Mouse (Mus musculus) retina, embryonic 14.5 days (tissue): ENCODE measurements around the gene Gmps.

Experiments
- DNase-seq: peaks from one replicate; pipeline ENCODE4 v3.0.0-alpha.2; 2015; ENCODE audit warnings: low spot score

The Gmps gene

GRCm38 (mm10) chr3:63975955-63976908, at the start of gene Gmps:
TSS of gene Gmps (plus strand) at chr3:63976106.
- peak; percentile 94 for DNase-seq

- peak; percentile 93 for DNase-seq
Observed at GRCm38 (mm10) chr3:63928878-63929859, 46.7 kb upstream of the Gmps start, which contains the start of gene E130311K13Rik. TSS of gene E130311K13Rik (minus strand) at chr3:63929472.

GRCm38 (mm10) chr3:63938928-63939327, 37.0 kb upstream of the Gmps start:
- DNase-seq, result no peak

GRCm38 (mm10) chr3:63941204-63941850, 34.6 kb upstream of the Gmps start:
- DNase-seq, result no peak

GRCm38 (mm10) chr3:63949837-63950236, 26.1 kb upstream of the Gmps start:
- DNase-seq, result no peak

- DNase-seq, result peak; percentile 51
Observed at GRCm38 (mm10) chr3:63963421-63964099, 12.3 kb upstream of the Gmps start.

- peak; percentile 100 for DNase-seq
Observed at GRCm38 (mm10) chr3:63964100-63964921, 11.6 kb upstream of the Gmps start, which contains the start of gene Slc33a1. TSS of gene Slc33a1 (minus strand) at chr3:63964768.

GRCm38 (mm10) chr3:63964922-63965249, 11.0 kb upstream of the Gmps start:
- no peak for DNase-seq

- DNase-seq, result no peak
Observed at GRCm38 (mm10) chr3:63965929-63966328, 10.0 kb upstream of the Gmps start.

- DNase-seq, result no peak
Observed at GRCm38 (mm10) chr3:63977895-63978294, 2.0 kb downstream of the Gmps start.

- no peak for DNase-seq
Observed at GRCm38 (mm10) chr3:63986656-63987055, 10.8 kb downstream of the Gmps start.

- DNase-seq, result no peak
Observed at GRCm38 (mm10) chr3:63988722-63989440, 13.0 kb downstream of the Gmps start.

- no peak for DNase-seq
Observed at GRCm38 (mm10) chr3:64021436-64021835, 45.5 kb downstream of the Gmps start.

GRCm38 (mm10) chr3:64021867-64022266, 46.0 kb downstream of the Gmps start:
- DNase-seq, result no peak

- DNase-seq, result no peak
Observed at GRCm38 (mm10) chr3:64029846-64030245, 53.9 kb downstream of the Gmps start.

GRCm38 (mm10) chr3:64038136-64038841, 62.4 kb downstream of the Gmps start:
- no peak for DNase-seq

GRCm38 (mm10) chr3:64039818-64040784, 64.2 kb downstream of the Gmps start:
- peak; percentile 98 for DNase-seq
